Mouse (Mus musculus): ENCODE results near the gene Nmd3. TPM values are rescaled to one million over a fixed set of nuclear protein-coding genes. Genes with fewer than 3 reads are reported as not detected.

The Nmd3 gene
- polyA plus RNA-seq, 1 experiment from 2014 or later, result 97.8 TPM

DNA sequence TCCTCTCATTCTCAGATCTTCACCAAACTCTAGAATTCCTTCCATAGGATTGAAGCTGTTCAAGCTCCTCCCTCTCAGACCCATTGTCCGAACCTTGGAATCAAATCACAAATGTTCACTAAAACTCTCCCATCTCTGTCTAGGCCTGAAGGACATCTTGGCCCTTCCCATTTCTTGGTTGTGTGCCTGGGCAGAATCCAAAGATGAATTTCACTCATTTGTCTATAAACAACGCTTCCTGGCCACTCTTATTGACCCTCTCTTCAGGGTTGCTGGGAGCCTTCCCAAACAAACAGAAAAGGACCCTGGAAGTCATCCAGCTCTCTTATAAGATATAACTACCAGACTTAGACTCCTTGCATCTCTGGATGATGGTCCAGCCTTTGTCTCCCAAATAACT is 76.2 kb downstream of the Nmd3 start:
- DNase-seq (ENCODE audit: low spot score), result no peak
- TF ChIP-seq CTCF (IDR thresholded peaks at IDR 0.05; ENCODE audit: low read depth), result no peak
- no peak for TF ChIP-seq EP300 (optimal IDR thresholded peaks at IDR 0.05)
- Histone ChIP-seq H3K27me3 (ENCODE audit: control insufficient read depth, insufficient read depth, low read length) (no peaks in the 10 kb centered on the region), H3K9ac (ENCODE audit: low read length) (no peak overlapping the region), H3K27ac (replicated peaks) (no peak overlapping the region), H3K9me3 (ENCODE audit: control insufficient read depth, low read length) (no peaks in the 10 kb centered on the region), H3K4me1 (replicated peaks; ENCODE audit: control insufficient read depth, insufficient read depth) (no peaks in the 10 kb centered on the region), H3K4me3 (ENCODE audit: low read depth, low read length) (no peak overlapping the region), H3K4me2 (replicated peaks; ENCODE audit: low read depth) (no peak overlapping the region), H3K36me3 (ENCODE audit: control insufficient read depth, insufficient read depth, low read length) (no peaks in the 10 kb centered on the region)
- no peak for ATAC-seq (ENCODE audit: low FRiP score, low TSS enrichment)
- 46% methylated on average over 2 of the region's 2 CpGs for WGBS

GRCm38 (mm10) chr3:69799096-69799495 is 77.3 kb downstream of the Nmd3 start:
- no peaks in the 10 kb centered on the region for H3K36me3 ChIP-seq (ENCODE audit: control insufficient read depth, insufficient read depth, low read length)
- no peaks in the 10 kb centered on the region for H3K4me1 ChIP-seq (replicated peaks; ENCODE audit: control insufficient read depth, insufficient read depth)
- DNase-seq (ENCODE audit: low spot score), result peak; percentile 52
- H3K27me3 ChIP-seq (ENCODE audit: control insufficient read depth, insufficient read depth, low read length), result no peaks in the 10 kb centered on the region
- no peaks in the 10 kb centered on the region for H3K9me3 ChIP-seq (ENCODE audit: control insufficient read depth, low read length)
- H3K27ac ChIP-seq (replicated peaks), result no peak overlapping the region
- TF ChIP-seq CTCF (IDR thresholded peaks at IDR 0.05; ENCODE audit: low read depth), result no peak
- no peak for TF ChIP-seq EP300 (optimal IDR thresholded peaks at IDR 0.05)
- peak; percentile 61; the same call in 1 of the 2 replicates for ATAC-seq (ENCODE audit: low FRiP score, low TSS enrichment)
- H3K4me3 ChIP-seq (ENCODE audit: low read depth, low read length), result no peak overlapping the region
- no peak overlapping the region for H3K4me2 ChIP-seq (replicated peaks; ENCODE audit: low read depth)
- WGBS, result 73% methylated on average over 1 of the region's 1 CpGs
- no peak overlapping the region for H3K9ac ChIP-seq (ENCODE audit: low read length)

DNA sequence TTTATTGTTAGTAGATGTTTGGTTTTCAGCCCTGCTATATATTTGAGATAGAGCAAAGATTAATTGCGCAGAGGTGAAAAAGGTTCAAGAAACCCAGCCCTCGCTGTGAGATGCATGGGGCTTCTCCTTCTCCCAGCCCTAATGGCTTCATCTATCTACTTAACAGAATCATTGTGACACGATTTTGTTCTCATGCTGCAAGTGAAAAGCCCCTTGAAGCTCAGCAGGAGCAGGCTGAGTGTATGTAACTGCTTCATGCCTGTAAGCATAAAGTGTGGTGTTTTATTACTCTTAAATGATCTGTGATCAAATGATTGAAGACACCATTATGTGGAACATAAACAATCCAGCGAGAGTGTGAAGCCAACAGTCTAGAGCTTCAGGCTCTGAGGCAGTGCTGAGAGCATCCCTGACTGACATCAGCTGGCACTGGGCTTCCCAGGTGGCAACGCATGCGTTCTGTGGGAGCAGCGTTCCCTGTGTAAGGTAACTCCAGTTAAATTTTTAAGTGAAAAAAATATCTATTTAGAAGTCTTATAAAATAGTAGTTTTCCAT is 79.1 kb downstream of the Nmd3 start:
- H3K9ac ChIP-seq (ENCODE audit: low read length), result no peak overlapping the region
- H3K36me3 ChIP-seq (ENCODE audit: control insufficient read depth, insufficient read depth, low read length), result no peaks in the 10 kb centered on the region
- 37% methylated on average over 7 of the region's 7 CpGs for WGBS
- no peak for TF ChIP-seq EP300 (optimal IDR thresholded peaks at IDR 0.05)
- no peak for TF ChIP-seq CTCF (IDR thresholded peaks at IDR 0.05; ENCODE audit: low read depth)
- no peaks in the 10 kb centered on the region for H3K27me3 ChIP-seq (ENCODE audit: control insufficient read depth, insufficient read depth, low read length)
- ATAC-seq (ENCODE audit: low FRiP score, low TSS enrichment), result no peak
- H3K4me1 ChIP-seq (replicated peaks; ENCODE audit: control insufficient read depth, insufficient read depth), result no peaks in the 10 kb centered on the region
- no peak for DNase-seq (ENCODE audit: low spot score)
- no peak overlapping the region for H3K4me3 ChIP-seq (ENCODE audit: low read depth, low read length)
- no peak overlapping the region for H3K4me2 ChIP-seq (replicated peaks; ENCODE audit: low read depth)
- no peaks in the 10 kb centered on the region for H3K9me3 ChIP-seq (ENCODE audit: control insufficient read depth, low read length)
- no peak overlapping the region for H3K27ac ChIP-seq (replicated peaks)

GRCm38 (mm10) chr3:69803137-69803536 is 81.4 kb downstream of the Nmd3 start:
- Histone ChIP-seq H3K4me1 (replicated peaks; ENCODE audit: control insufficient read depth, insufficient read depth) (no peaks in the 10 kb centered on the region), H3K36me3 (ENCODE audit: control insufficient read depth, insufficient read depth, low read length) (no peaks in the 10 kb centered on the region), H3K9ac (ENCODE audit: low read length) (no peak overlapping the region), H3K4me2 (replicated peaks; ENCODE audit: low read depth) (no peak overlapping the region), H3K4me3 (ENCODE audit: low read depth, low read length) (no peak overlapping the region), H3K27ac (replicated peaks) (no peak overlapping the region), H3K27me3 (ENCODE audit: control insufficient read depth, insufficient read depth, low read length) (no peaks in the 10 kb centered on the region), H3K9me3 (ENCODE audit: control insufficient read depth, low read length) (no peaks in the 10 kb centered on the region)
- WGBS, result 92% methylated on average over 1 of the region's 1 CpGs
- DNase-seq (ENCODE audit: low spot score), result no peak
- TF ChIP-seq EP300 (optimal IDR thresholded peaks at IDR 0.05) (no peak), CTCF (IDR thresholded peaks at IDR 0.05; ENCODE audit: low read depth) (no peak)
- ATAC-seq (ENCODE audit: low FRiP score, low TSS enrichment), result no peak

Other genes with a start within 250 kb of the Nmd3 start
- 21.5 and 23.0 TPM in 2 replicates for gene B3galnt1, start 123.0 kb upstream of the Nmd3 start, polyA plus RNA-seq (2015; fragmentation: Nextera tagmentation; extraction: Ambion mirVana)
- gene Sptssb, start 138.0 kb downstream of the Nmd3 start, polyA plus RNA-seq (2015; fragmentation: Nextera tagmentation; extraction: Ambion mirVana), result 539 and 549 TPM in 2 replicates